Comparison of ENCODE assay signal across 25 mouse cellular contexts in genomic region chr15:43720916-43721315, GRCm38 (mm10).
DNase-seq lines count a peak whose midpoint lies in the region; TF ChIP-seq lines count a peak whose summit lies in the region.
"Had no signal": no experiment of that assay in that cellular context is flagged by ENCODE, and none has a peak within 500 bp of the region (broad histone marks: within the 10 kb centered on the region; RNA-seq: fewer than 3 reads in every experiment).

No protein-coding gene starts in this region.

- peak overlapping the region; percentile 37; the same call in 1 of the 2 replicates for H3K27ac ChIP-seq in left cerebral cortex, adult 2 months
- H3K27ac ChIP-seq: hindbrain, embryonic 13.5 days; limb, embryonic 10.5 days; limb, embryonic 15.5 days; liver, embryonic 13.5 days; midbrain, embryonic 12.5 days; neural tube, embryonic 12.5 days had no signal

- TF ChIP-seq CTCF in left cerebral cortex, adult 2 months (IDR thresholded peaks at IDR 0.05) = no peak

- H3K4me3 ChIP-seq in left cerebral cortex, adult 2 months = no peak overlapping the region
- H3K4me3 ChIP-seq: hindbrain, embryonic 13.5 days; limb, embryonic 10.5 days; limb, embryonic 15.5 days; liver, embryonic 13.5 days; megakaryocyte, embryonic 14.5 days; midbrain, embryonic 12.5 days; myocyte; neural tube, embryonic 12.5 days had no signal

- DNase-seq in left cerebral cortex, adult 2 months (ENCODE audit: extremely low spot score in 1 of 2, low spot score in 2 of 2) = no peak
- no peak for DNase-seq in left cerebral cortex, postnatal 36 days (ENCODE audit: low spot score in 2 of 2)
- peak; percentile 4 for DNase-seq in 416B (ENCODE audit: low read depth)
- peak; percentile 72 for DNase-seq in Muller cell, postnatal 12 days (ENCODE audit: inconsistent ontology term)
- peak; percentile 85 for DNase-seq in telencephalon, adult 2 months (ENCODE audit: low read depth, low spot score)
- no peak for DNase-seq in layer of hippocampus, adult 9-11 months
- DNase-seq: adrenal gland, adult 8-10 months; cerebellum, adult 11 months; cerebellum, adult 9-10 months; cerebellum, postnatal 36 days; gastrocnemius, postnatal 25 days; heart, adult 18-20 months; heart, postnatal 4 days; kidney, adult 9 months; kidney, postnatal 10 days; liver, embryonic 13.5 days; lung, adult 18-20 months; lung, postnatal 4 days had no signal

- intact Hi-C loops in left cerebral cortex, adult 2 months (cut with DNase I) = loop anchor here (1.0 kb wide), 3 partner anchors 26 to 373 kb away; no protein-coding TSS in a partner anchor
- intact Hi-C loops in left cerebral cortex, postnatal 36 days (cut with DNase I) = no loop called here

Comparison
In these comparisons a context has a peak if more than half of its experiments do, and no peak if none do; other contexts are left out.
1. DNase-seq: peak in 416B (single experiment), Muller cell, postnatal 12 days (single experiment) and telencephalon, adult 2 months (single experiment); none in left cerebral cortex, adult 2 months (0 of 2), left cerebral cortex, postnatal 36 days (0 of 2) and layer of hippocampus, adult 9-11 months (single experiment).